In genomic region chr2:19344636-19345413, GRCm38 (mm10) we compare ENCODE assay signal across 8 mouse cellular contexts. TPM values are rescaled to one million over a fixed set of nuclear protein-coding genes. Genes with fewer than 3 reads are reported as not detected.
DNase-seq lines count a peak whose midpoint lies in the region; ATAC-seq lines count a peak whose summit lies in the region.

No protein-coding gene starts in this region.

- H3K27me3 ChIP-seq in hindbrain, embryonic 13.5 days, result no peaks in the 10 kb centered on the region

- H3K36me3 ChIP-seq in hindbrain, embryonic 13.5 days, result no peaks in the 10 kb centered on the region

- peak overlapping the region; percentile 40 for H3K4me2 ChIP-seq in hindbrain, embryonic 13.5 days

- peak overlapping the region; percentile 16 for H3K4me3 ChIP-seq in hindbrain, embryonic 13.5 days

- H3K9me3 ChIP-seq in hindbrain, embryonic 13.5 days, result no peaks in the 10 kb centered on the region

- no peak overlapping the region for H3K27ac ChIP-seq in hindbrain, embryonic 13.5 days

- peak overlapping the region; percentile 58 for H3K9ac ChIP-seq in hindbrain, embryonic 13.5 days

- H3K4me1 ChIP-seq in hindbrain, embryonic 13.5 days (replicated peaks), result no peaks in the 10 kb centered on the region

- peak; percentile 95 for ATAC-seq in hindbrain, embryonic 13.5 days (ENCODE audit: low FRiP score)

- 23% methylated on average over 19 of the region's 20 CpGs for WGBS in hindbrain, embryonic 13.5 days

- DNase-seq in Muller cell, postnatal 12 days (ENCODE audit: inconsistent ontology term), result peak; percentile 81
- DNase-seq in cerebellum, postnatal 10 days, result peak; percentile 97 to 98
- peak; percentile 82 to 87 for DNase-seq in frontal cortex, postnatal 25 days (ENCODE audit: low spot score in 2 of 2)
- peak; percentile 89 to 93 for DNase-seq in layer of hippocampus, postnatal 14 days (ENCODE audit: low spot score in 2 of 2)
- peak; percentile 95 for DNase-seq in lung, postnatal 14 days
- peak; percentile 82 for DNase-seq in ovary, postnatal 36 days (ENCODE audit: low spot score)
- peak; percentile 90 for DNase-seq in thymus, postnatal 14 days

RNA-seq across cellular contexts. Expression of gene Msrb2, which starts 26.4 kb away (rescaled TPM):
- 10.4 and 10.8 TPM in 2 replicates for polyA plus RNA-seq in hindbrain, embryonic 13.5 days (2015; fragmentation: Nextera tagmentation; extraction: Ambion mirVana)
- total RNA-seq in layer of hippocampus, postnatal 14 days (2021), result 10 to 100 TPM; 22.3 to 22.4 TPM
